Mouse (Mus musculus) left cerebral cortex, adult 8-10 months (tissue): ENCODE data around the gene Lrrd1. TPM values are rescaled to one million over a fixed set of nuclear protein-coding genes. Genes with fewer than 3 reads are reported as not detected.
"Not testable (repeated sequence)": the region's sequence is repeated elsewhere in the genome, so short reads cannot be mapped to it uniquely, and the experiment has no call there.

Experiments
- DNase-seq, 2 experiments: peaks; one replicate each; pipeline ENCODE4 v3.0.0; 2022; ENCODE audit warnings: low spot score in 2 of 2
- total RNA-seq, 4 experiments: library from RNA; stranded (reverse); gene quantifications; 2 replicates each; pipeline ENCODE4 v1.2.4; 2022

The Lrrd1 gene
- under 1 TPM in 3 of 4 experiments, not detected in 1; 0.14 to 0.40 (median 0.28) TPM for total RNA-seq

- no peak for DNase-seq
Observed at GRCm38 (mm10) chr5:3845026-3845425, at the start of gene Lrrd1. Gene Lrrd1 (plus strand): TSS chr5:3845173.

DNA sequence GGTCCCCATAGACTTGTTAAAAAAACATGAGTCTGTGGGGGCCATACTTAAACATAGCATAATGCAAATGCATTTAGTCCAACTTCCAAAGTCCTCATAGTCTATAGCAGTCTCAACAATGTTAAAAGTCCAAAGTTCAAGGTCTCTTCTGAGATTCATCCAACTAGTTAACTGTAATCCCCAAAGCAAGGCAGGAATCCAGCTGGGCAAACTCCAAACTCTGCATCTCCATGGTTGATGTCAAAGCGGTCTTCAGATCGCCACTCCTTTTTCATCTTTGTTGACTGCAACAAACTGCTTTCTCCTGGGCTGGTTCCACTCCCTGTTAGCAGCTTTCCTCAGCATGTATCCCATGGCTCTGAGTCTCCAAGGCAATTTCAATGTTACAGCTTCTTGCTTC lies 47.9 kb upstream of the Lrrd1 start:
- DNase-seq, result not testable (repeated sequence)

DNA sequence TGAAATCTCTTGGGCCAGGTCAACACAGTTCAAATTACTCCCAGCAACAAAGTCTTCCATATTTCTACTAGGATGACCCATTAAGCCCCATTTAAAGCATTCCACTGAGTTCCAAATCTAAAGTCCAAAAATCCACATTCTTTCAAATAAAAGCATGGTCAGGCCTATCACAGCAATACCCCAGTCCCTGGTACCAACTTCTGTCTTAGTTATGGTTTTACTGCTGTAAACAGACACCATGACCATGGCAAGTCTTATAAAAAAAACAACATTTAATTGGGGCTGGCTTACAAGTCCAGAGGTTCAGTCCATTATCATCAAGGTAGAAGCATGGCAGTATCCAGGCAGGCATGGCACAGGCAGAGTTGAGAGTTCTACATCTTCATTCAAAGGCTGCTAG lies 46.3 kb upstream of the Lrrd1 start:
- not testable (repeated sequence) for DNase-seq

DNA sequence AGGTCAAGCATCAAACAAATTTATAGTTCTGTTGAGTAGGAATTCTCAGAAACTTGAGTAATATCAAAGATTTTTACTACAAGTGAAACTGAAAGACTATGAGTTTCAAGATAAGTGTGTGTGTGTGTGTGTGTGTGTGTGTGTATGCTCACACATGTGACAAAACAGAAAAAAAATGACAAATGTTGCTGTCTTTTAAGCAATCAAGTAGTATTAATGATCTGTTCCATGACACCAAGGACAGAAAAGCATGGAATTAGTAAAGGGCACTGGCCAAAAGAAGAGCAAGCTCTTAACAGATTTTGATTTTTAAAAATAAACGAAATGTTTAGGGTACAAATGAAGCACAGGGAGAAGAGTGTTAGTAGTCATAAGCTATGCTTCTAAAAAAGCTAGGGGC lies 44.9 kb upstream of the Lrrd1 start:
- no peak for DNase-seq

- DNase-seq, result no peak
Observed at GRCm38 (mm10) chr5:3800881-3801280, 44.1 kb upstream of the Lrrd1 start.

DNA sequence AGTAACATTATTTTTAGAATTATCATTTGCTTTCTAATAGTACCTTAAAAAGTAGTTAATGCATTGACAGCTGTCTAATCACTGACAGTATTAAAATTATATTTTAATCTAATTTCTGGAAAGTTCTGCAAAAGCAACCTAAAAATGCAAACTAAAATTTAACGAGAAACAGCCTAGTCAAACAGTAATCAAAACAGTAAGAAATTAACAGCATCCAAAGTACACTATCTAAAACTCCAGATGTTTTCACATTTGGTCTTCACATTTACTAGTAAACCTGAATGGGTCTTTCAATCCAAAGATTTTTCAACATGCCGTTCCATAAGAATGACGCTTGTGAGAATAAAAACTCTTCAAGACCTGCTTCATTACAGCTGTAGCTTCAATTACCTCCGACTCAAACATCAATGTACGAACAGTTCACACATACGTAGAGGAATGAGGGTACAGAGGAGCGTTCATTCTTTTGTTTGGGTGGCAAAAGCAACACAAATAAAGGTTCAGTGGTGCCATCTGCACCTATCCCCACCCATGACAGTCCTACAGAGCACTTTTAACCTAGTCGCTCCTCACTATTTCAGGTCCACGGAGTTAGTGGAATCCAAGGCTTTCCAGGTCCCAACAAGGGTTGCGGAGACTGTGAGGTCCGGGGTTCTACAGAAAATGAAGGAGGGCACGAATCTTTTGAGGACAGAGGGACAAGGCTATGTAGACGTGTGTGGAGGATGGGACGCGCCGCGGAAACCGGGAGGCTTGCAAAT lies 43.1 kb upstream of the Lrrd1 start:
- no peak for DNase-seq

GRCm38 (mm10) chr5:3802433-3803291 lies 42.3 kb upstream of the Lrrd1 start, which contains the start of the genes Ankib1 and Krit1:
Gene Ankib1 (minus strand): TSS chr5:3802925.
Gene Krit1 (plus strand): TSS chr5:3803184.
- peak; percentile 85 to 87 for DNase-seq

DNA sequence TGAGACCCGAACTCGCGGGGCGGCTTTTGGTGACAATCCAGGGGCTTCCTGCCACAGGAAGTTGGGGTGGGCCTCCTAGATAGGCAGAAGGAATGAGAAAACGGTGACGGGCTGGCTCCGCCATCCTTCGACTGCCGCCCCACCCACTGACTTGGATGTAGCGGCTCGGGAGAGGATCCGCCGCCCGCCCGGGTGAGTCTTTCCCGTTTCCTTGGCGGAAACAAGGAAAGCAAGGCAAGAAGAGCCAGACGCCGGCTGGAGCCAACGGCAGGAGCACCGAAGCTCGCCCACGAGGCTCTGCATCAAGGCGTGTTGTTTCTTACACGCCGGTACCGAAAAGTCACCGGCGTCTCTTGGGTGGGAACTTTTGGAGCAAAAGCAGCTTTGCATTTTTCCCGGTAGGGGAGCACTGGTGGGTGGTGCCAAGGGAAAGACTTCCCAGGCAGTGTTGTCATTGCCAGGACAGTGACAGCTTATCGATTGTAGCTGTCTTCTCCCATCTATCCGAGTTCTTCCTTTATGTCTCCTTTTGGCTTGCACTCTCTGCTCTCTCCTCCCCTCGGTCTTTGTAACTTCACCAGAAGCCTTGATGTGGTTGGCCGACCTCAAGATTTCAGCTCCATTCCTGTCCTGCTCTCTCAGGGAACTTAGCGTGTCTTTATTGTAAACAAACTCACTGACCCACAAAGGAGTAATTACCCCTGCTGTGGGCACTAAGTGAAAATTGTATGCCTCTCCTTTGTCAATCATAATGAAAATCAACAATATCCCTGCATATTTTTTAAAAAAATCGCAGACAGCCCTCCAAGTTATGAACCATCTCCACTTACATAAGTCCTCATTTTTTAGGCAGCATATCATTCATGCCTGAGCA lies 41.4 kb upstream of the Lrrd1 start:
- DNase-seq, result peak in 1 of 2 experiments; percentile 28

DNA sequence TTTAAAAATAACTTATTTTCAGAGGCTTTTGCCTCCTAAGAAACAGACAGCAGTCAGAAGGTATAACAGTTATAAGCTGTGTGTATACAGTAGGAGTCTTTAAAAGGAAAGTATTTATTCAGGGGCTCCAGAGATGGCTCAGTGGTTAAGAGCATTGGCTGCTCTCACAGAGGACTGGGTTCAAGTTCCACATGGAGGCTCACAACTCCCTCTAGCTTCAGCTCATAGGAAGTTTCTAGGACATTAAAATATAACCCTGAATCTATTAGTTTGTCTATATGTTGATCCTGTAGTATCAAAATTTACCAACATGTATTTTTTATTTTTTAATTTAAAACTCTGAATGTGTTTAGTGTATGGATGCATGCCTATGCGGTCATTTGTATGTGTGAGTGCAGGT lies 36.5 kb upstream of the Lrrd1 start:
- DNase-seq, result no peak

- DNase-seq, result no peak
Observed at GRCm38 (mm10) chr5:3834107-3834506, 10.9 kb upstream of the Lrrd1 start.

DNA sequence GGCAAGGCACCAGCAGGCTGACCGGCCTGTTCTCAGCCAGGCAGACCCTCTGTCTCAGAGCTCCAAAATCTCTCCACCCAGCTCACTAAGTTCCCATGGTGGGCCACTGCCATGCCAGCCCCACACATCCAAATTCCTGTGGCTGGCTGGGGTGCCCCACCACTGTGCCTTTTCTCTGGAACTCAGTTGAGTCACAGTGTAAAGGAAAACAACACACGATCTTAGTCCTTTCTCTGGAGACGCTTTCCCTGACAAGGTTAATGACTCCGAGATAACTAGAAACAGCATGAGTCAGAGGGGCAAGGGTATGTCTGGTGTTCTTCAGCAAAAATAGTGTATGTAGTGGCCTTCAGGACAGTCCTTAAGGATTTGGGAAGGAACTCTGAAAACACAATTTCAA lies 25.2 kb downstream of the Lrrd1 start:
- no peak for DNase-seq

- DNase-seq, result no peak
Observed at GRCm38 (mm10) chr5:3872348-3872747, 27.4 kb downstream of the Lrrd1 start.

GRCm38 (mm10) chr5:3873485-3873884 lies 28.5 kb downstream of the Lrrd1 start:
- no peak for DNase-seq

DNA sequence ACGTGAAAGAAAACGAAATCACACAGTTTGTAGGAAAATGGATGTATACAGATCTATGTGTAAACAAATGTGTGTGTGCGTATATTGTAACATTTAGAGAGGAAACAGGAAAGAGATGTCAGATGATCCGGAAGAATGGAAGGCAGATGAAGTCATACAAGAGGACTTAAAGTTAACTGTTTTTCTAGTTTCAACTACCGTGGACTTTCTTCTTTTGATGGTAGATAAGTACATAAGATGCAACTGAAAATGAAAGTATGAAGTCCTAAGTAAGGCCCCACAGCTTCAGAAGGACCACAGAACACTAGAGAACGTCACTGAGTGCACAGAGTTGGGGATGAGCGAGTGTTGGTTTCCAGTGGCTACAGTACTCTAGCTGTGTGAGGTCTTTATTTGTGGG lies 41.9 kb downstream of the Lrrd1 start:
- DNase-seq, result not testable (repeated sequence)

GRCm38 (mm10) chr5:3889201-3889600 lies 44.2 kb downstream of the Lrrd1 start:
- DNase-seq, result no peak

GRCm38 (mm10) chr5:3893459-3894293 lies 48.7 kb downstream of the Lrrd1 start, which contains the start of gene Mterf1a:
Gene Mterf1a (minus strand): TSS chr5:3893933.
- peak; percentile 10 to 16 for DNase-seq

DNA sequence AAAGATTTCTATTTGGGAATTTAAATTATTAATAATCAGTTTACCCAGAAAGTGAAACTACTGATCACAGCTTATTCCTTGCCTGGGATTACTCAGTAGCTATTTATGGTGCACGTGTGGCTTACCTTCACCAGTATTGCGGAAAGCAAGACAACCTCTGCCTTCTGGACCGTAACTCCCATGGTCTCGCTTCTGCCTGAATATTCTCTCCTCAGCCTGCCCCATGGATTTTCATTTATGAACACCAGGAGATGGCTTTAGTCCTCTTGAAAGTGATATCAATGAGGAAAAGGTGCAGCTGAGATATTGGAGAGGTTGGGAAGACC lies 49.3 kb downstream of the Lrrd1 start:
- not testable (repeated sequence) for DNase-seq

DNA sequence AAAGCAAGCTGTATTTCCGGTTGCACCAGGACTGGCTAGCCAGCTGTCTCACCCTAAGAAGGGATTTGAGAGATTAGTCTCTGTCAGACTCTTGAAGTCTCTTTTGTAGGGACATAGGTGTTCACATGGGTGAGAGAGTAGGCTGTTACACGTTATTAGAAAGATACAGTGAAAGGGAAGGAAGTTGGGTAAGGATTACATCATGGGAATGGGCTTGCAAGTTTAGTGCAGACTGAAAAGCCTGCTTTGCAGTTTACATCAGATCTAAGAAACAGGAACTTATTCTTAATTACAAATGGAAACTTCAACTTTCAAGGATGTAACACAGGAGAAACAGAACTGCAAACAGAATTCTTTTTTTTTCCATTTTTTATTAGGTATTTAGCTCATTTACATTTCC lies 60.5 kb downstream of the Lrrd1 start:
- DNase-seq, result no peak
